Mouse (Mus musculus) embryonic facial prominence, embryonic 11.5 days (tissue): ENCODE measurements around the gene Dhx35. TPM values are rescaled to one million over a fixed set of nuclear protein-coding genes. Genes with fewer than 3 reads are reported as not detected.

Source experiments
- ATAC-seq: fragments of 200-750 bp; cut with Nextera tagmentation; replicated peaks from 2 replicates; pipeline ENCODE4 v1.8.0; 2017; ENCODE audit warnings: low read depth; ENCODE audit not compliant: insufficient number of reproducible peaks, low FRiP score, low TSS enrichment
- DNase-seq: peaks from one replicate; pipeline ENCODE4 v3.0.0-alpha.2; 2015; ENCODE audit warnings: low spot score
- H3K27ac ChIP-seq: fragments of 300-500 bp; sonication (generic); replicated peaks from 2 replicates; pipeline ENCODE4 v1.5.1; 2014; ENCODE audit warnings: mild to moderate bottlenecking, low read depth, low read length, control low read depth
- H3K27me3 ChIP-seq: fragments of 300-500 bp; sonication (generic); 2 replicates; pipeline ENCODE4 v1.6.1; 2014; ENCODE audit warnings: mild to moderate bottlenecking, low read length, moderate library complexity, mixed read lengths; ENCODE audit not compliant: control insufficient read depth, insufficient read depth
- H3K36me3 ChIP-seq: fragments of 300-500 bp; sonication (generic); replicated peaks from 2 replicates; pipeline ENCODE4 v1.6.1; 2014; ENCODE audit warnings: low read depth, mild to moderate bottlenecking, low read length, moderate library complexity, mixed read lengths; ENCODE audit not compliant: control insufficient read depth, insufficient read depth
- H3K4me1 ChIP-seq: fragments of 300-500 bp; sonication (generic); 2 replicates; pipeline ENCODE4 v1.6.1; 2014; ENCODE audit warnings: low read length, mixed read lengths; ENCODE audit not compliant: control insufficient read depth, insufficient read depth
- H3K4me2 ChIP-seq: fragments of 300-500 bp; sonication (generic); 2 replicates; pipeline ENCODE4 v1.6.1; 2014; ENCODE audit warnings: low read depth, mild to moderate bottlenecking, control low read depth, low read length, moderate library complexity
- H3K4me3 ChIP-seq: fragments of 300-500 bp; sonication (generic); 2 replicates; pipeline ENCODE4 v1.5.1; 2014; ENCODE audit warnings: low read depth, low read length, control low read depth
- H3K9ac ChIP-seq: fragments of 300-500 bp; sonication (generic); replicated peaks from 2 replicates; pipeline ENCODE4 v1.6.1; 2014; ENCODE audit warnings: mild to moderate bottlenecking, control low read depth, low read length
- H3K9me3 ChIP-seq: fragments of 300-500 bp; sonication (generic); replicated peaks from 2 replicates; pipeline ENCODE4 v1.6.1; 2016; ENCODE audit warnings: mild to moderate bottlenecking, low read length, inconsistent platforms, mixed read lengths; ENCODE audit not compliant: control insufficient read depth
- whole genome bisulfite sequencing: fragments of 180-500 bp; shearing (Covaris S2); extraction: QIAGEN DNeasy Blood & Tissue Kit; methylation state at CpG from one replicate; pipeline ENCODE4 v1.1.7; 2014; 5-methylcytosine and 5-hydroxymethylcytosine counted together
- polyA plus RNA-seq: library from polyadenylated mRNA; unstranded; fragments of >200 nt; fragmentation: Nextera tagmentation; extraction: Ambion mirVana; gene quantifications from 2 replicates; pipeline ENCODE4 v1.2.1, GENCODE M21; 2014

Gene Dhx35
- polyA plus RNA-seq, 1 experiment from 2014 or later = 15.6 TPM

GRCm38 (mm10) chr2:158846208-158846607 lies 51.6 kb downstream of the Dhx35 start:
- H3K9me3 ChIP-seq = no peaks in the 10 kb centered on the region
- 68% methylated on average over 2 of the region's 2 CpGs for WGBS
- no peak overlapping the region for H3K27ac ChIP-seq
- H3K4me1 ChIP-seq = no peaks in the 10 kb centered on the region
- no peak overlapping the region for H3K4me3 ChIP-seq
- no peak for DNase-seq
- ATAC-seq = no peak
- H3K36me3 ChIP-seq = no peaks in the 10 kb centered on the region
- H3K4me2 ChIP-seq = no peak overlapping the region
- H3K9ac ChIP-seq = no peak overlapping the region
- H3K27me3 ChIP-seq = no peaks in the 10 kb centered on the region

GRCm38 (mm10) chr2:158847991-158848390 lies 53.4 kb downstream of the Dhx35 start:
- no peak for DNase-seq
- Histone ChIP-seq H3K27ac (no peak overlapping the region), H3K27me3 (no peaks in the 10 kb centered on the region), H3K9ac (no peak overlapping the region), H3K9me3 (no peaks in the 10 kb centered on the region), H3K4me2 (no peak overlapping the region), H3K4me1 (no peaks in the 10 kb centered on the region), H3K36me3 (no peaks in the 10 kb centered on the region), H3K4me3 (no peak overlapping the region)
- no peak for ATAC-seq
- 82% methylated on average over 3 of the region's 3 CpGs for WGBS

- H3K9me3 ChIP-seq = no peaks in the 10 kb centered on the region
- H3K4me2 ChIP-seq = no peak overlapping the region
- H3K36me3 ChIP-seq = no peaks in the 10 kb centered on the region
- DNase-seq (no peak), ATAC-seq (no peak)
- H3K4me3 ChIP-seq = no peak overlapping the region
- H3K27ac ChIP-seq = no peak overlapping the region
- no peak overlapping the region for H3K9ac ChIP-seq
- WGBS = 78% methylated on average over 9 of the region's 9 CpGs
- no peaks in the 10 kb centered on the region for H3K27me3 ChIP-seq
- H3K4me1 ChIP-seq = no peaks in the 10 kb centered on the region
Observed at GRCm38 (mm10) chr2:158849416-158849815, 54.8 kb downstream of the Dhx35 start.

GRCm38 (mm10) chr2:158852579-158852978 lies 58.0 kb downstream of the Dhx35 start:
- H3K27ac ChIP-seq = no peak overlapping the region
- 46% methylated on average over 2 of the region's 2 CpGs for WGBS
- no peaks in the 10 kb centered on the region; the same call in 1 of the 2 replicates for H3K36me3 ChIP-seq
- no peaks in the 10 kb centered on the region for H3K27me3 ChIP-seq
- H3K4me3 ChIP-seq = no peak overlapping the region
- peak; percentile 62 for DNase-seq
- no peak overlapping the region for H3K4me2 ChIP-seq
- ATAC-seq = no peak
- no peaks in the 10 kb centered on the region for H3K9me3 ChIP-seq
- H3K9ac ChIP-seq = no peak overlapping the region
- H3K4me1 ChIP-seq = no peaks in the 10 kb centered on the region

- Histone ChIP-seq H3K4me3 (no peak overlapping the region), H3K36me3 (no peaks in the 10 kb centered on the region; the same call in 1 of the 2 replicates), H3K4me1 (no peaks in the 10 kb centered on the region), H3K9me3 (no peaks in the 10 kb centered on the region), H3K27me3 (no peaks in the 10 kb centered on the region), H3K9ac (no peak overlapping the region), H3K4me2 (no peak overlapping the region), H3K27ac (no peak overlapping the region)
- WGBS = 87% methylated on average over 10 of the region's 10 CpGs
- no peak for ATAC-seq
- no peak for DNase-seq
Observed at GRCm38 (mm10) chr2:158856896-158857499, 62.4 kb downstream of the Dhx35 start.

- no peak for ATAC-seq
- no peaks in the 10 kb centered on the region for H3K9me3 ChIP-seq
- H3K4me1 ChIP-seq = no peaks in the 10 kb centered on the region
- no peak for DNase-seq
- H3K9ac ChIP-seq = no peak overlapping the region
- no peak overlapping the region for H3K4me2 ChIP-seq
- H3K27ac ChIP-seq = no peak overlapping the region
- no peak overlapping the region for H3K4me3 ChIP-seq
- H3K36me3 ChIP-seq = no peaks in the 10 kb centered on the region; the same call in 1 of the 2 replicates
- no peaks in the 10 kb centered on the region for H3K27me3 ChIP-seq
- WGBS = 88% methylated on average over 15 of the region's 15 CpGs
Observed at GRCm38 (mm10) chr2:158857579-158857978, 63.0 kb downstream of the Dhx35 start.

- H3K4me1 ChIP-seq = no peaks in the 10 kb centered on the region
- no peak overlapping the region for H3K27ac ChIP-seq
Observed at GRCm38 (mm10) chr2:158861115-158861514, 66.5 kb downstream of the Dhx35 start.

GRCm38 (mm10) chr2:158863341-158864125 lies 68.9 kb downstream of the Dhx35 start:
- H3K9me3 ChIP-seq = no peaks in the 10 kb centered on the region
- no peak overlapping the region for H3K27ac ChIP-seq
- H3K4me2 ChIP-seq = no peak overlapping the region
- ATAC-seq = peak; percentile 34; the same call in 1 of the 2 replicates
- H3K9ac ChIP-seq = no peak overlapping the region
- 56% methylated on average over 11 of the region's 11 CpGs for WGBS
- H3K36me3 ChIP-seq = no peaks in the 10 kb centered on the region
- no peaks in the 10 kb centered on the region for H3K27me3 ChIP-seq
- H3K4me1 ChIP-seq = no peaks in the 10 kb centered on the region
- peak; percentile 87 for DNase-seq
- no peak overlapping the region for H3K4me3 ChIP-seq

More at GRCm38 (mm10) chr2:158861115-158861514, 66.5 kb downstream of the Dhx35 start:
- DNase-seq (no peak), ATAC-seq (no peak)
- no peaks in the 10 kb centered on the region for H3K9me3 ChIP-seq
- WGBS = 77% methylated on average over 2 of the region's 2 CpGs
- no peaks in the 10 kb centered on the region; the same call in 1 of the 2 replicates for H3K36me3 ChIP-seq
- no peaks in the 10 kb centered on the region for H3K27me3 ChIP-seq
- no peak overlapping the region for H3K4me3 ChIP-seq
- H3K4me2 ChIP-seq = no peak overlapping the region
- no peak overlapping the region for H3K9ac ChIP-seq
